Mouse (Mus musculus): Measurements from ENCODE around the gene Clpp.
A peak's percentile ranks its signal among the peaks of the same experiment; 100 is the strongest.

Gene Clpp

DNA sequence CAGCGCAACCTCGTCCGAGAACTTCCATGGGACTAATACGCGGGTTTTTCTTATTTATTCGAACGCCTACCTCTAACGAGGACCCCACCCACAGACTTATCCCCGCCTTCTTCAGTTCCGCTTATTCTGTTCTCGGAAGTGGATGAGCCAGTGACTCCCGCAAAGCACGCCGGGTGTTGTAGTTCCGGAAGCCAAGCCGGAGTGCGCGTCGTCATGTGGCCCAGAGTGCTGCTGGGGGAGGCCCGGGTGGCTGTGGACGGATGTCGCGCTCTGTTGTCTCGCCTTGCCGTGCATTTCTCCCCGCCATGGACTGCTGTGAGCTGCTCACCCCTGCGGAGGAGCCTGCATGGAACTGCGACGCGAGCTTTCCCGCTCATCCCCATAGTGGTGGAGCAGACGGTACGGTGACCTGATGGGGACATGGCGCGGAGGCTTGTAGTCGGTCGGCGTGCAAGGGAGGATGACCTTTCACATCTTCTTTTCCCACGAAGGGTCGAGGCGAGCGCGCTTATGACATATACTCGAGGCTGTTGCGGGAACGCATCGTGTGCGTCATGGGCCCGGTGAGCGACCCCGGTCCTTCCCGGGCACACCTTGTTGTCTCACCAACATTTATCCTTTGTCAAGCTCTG lies at the start of gene Clpp:
Gene Clpp (plus strand): TSS at position 191 of the 632 bp plus-strand sequence.
- peak; percentile 97 for DNase-seq (ENCODE audit: low read depth, low spot score)

DNA sequence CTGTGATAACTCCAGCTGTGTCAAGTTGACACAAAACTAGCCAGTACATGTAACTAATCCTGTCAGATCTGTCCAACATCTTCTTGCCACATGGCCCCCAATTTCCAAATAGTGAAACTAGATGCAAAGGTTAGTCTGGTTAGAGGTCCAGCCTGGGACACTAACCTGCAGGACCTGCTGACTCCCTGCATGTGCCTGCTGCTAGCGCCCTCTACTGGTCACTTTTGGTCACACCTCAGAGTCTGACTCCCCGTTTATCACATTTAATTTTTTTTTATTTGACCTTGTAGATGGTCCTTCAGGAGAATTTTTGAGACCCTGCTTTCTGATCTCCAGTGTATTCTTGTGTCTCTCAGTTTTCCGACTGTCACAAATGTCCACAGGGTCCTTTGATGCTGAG lies 39.2 kb upstream of the Clpp start:
- peak; percentile 69 for DNase-seq (ENCODE audit: low read depth, low spot score)

DNA sequence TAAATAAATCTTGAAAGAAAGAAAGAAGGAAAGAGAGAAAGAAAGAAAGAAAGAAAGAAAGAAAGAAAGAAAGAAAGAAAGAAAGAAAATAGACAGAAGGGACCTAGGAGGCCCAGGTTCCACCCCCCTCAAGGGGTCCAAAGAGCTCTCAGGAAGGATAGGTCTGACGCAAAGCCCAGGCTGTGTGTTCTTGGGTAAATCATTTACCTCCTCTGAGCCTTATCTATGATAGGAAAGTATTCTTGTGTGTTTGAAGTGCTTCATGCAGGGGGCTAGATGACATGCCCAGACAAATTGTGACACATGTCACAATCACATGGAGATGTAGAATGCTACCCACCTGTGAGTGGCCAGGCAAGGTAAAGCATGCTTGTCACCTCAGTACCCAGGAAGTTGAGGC lies 37.5 kb upstream of the Clpp start:
- no peak for DNase-seq (ENCODE audit: low read depth, low spot score)

DNA sequence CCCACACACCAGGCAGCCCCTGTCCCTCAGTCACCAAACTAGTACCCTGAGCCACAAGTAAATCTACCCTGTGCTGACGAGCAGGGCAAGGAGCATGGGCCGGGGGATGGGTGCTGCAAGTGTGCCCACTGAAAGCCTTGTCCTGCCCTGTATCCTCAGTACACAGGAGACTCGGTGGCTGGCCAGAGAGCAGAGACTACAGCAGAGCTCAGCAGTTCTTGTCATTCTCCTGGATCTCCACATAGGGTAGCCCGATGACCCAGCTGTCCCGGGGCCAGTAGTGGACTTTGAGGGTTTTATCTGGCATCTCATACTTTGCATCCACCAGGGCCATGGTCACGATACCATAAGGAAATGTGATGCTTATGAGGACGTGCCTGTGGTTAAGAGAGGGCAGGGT lies 35.2 kb upstream of the Clpp start:
- no peak for DNase-seq (ENCODE audit: low read depth, low spot score)

DNA sequence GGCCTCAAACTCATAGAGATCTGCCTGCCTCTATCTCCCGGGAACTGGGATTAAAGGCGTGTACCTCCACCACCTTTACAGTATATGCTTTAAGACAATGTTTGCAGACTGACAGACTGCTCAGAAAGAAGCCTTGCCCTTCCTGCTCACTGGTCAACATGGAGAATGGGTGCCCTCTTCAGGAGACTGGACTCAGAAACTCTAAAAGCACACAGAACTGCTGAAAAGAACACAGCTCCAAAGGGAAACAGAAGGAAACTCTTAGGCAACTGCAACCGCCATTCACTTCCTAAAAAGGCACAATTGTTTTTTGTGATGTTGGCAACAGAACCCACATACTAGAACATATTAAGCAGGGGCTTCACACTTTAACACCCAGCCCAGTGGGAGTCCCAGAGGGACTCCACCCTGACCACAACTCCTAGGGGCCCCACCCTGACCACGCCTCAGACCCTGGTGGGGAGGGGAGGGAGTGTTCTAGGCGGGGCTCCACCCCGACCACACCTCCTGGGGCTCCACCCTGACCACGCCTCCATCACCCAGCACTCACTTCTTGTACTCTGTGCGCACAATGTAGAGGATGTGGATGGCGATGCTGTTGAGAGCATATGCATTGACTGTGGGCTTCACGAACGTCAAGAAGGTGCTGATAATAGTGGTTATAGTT lies 32.2 kb upstream of the Clpp start:
- DNase-seq (ENCODE audit: low read depth, low spot score), result peak; percentile 47

DNA sequence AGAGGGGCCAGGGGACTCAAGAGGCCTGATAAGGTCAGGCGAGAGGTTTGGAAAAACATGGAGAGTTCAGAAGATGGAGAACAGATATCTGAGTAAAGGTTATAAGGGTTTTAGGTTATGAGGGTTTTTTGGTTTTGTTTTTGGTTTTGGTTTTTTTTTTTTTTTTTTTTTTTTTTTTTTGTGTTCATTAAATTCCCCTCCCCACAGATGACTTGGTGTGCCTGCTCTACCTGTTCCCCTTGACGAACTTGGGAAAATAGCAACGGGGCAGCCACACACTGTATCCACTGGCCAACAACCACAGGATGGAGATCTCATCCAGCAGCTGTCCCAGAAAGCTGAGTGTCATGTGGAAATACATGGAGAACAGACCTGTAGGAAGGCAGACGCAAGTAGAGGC lies 31.4 kb upstream of the Clpp start:
- DNase-seq (ENCODE audit: low read depth, low spot score), result no peak

GRCm38 (mm10) chr17:56961880-56962279 lies 28.2 kb upstream of the Clpp start:
- DNase-seq (ENCODE audit: low read depth, low spot score), result no peak

- no peak for DNase-seq (ENCODE audit: low read depth, low spot score)
Measured at GRCm38 (mm10) chr17:56962642-56963405, 27.3 kb upstream of the Clpp start.

GRCm38 (mm10) chr17:56963646-56964045 lies 26.5 kb upstream of the Clpp start:
- no peak for DNase-seq (ENCODE audit: low read depth, low spot score)

- no peak for DNase-seq (ENCODE audit: low read depth, low spot score)
Measured at GRCm38 (mm10) chr17:56969321-56969720, 20.8 kb upstream of the Clpp start.

- no peak for DNase-seq (ENCODE audit: low read depth, low spot score)
Measured at GRCm38 (mm10) chr17:56970081-56970480, 20.0 kb upstream of the Clpp start.

GRCm38 (mm10) chr17:56973956-56974707 lies 16.0 kb upstream of the Clpp start:
- DNase-seq (ENCODE audit: low read depth, low spot score), result no peak

- no peak for DNase-seq (ENCODE audit: low read depth, low spot score)
Measured at GRCm38 (mm10) chr17:56974708-56975240, 15.3 kb upstream of the Clpp start.

DNA sequence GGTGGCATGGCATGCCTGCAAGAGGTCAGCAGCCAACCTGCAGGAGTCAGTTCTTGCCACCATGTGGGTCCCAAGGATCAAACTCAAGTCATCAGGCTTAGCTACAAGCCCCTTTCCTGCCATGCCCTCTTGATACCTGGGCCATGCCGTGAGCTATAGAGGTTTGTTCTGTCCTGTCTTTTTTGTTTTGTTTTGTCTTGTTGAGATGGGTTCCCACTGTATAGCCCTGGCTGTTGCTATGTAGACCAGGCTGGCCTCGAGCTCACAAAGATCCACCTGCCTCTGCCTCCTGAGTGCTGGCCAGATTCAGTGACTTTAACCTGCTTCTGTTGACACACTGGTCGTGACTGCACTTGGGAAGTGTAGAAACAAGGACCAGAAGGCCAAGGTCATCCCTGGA lies 14.7 kb upstream of the Clpp start:
- no peak for DNase-seq (ENCODE audit: low read depth, low spot score)

DNA sequence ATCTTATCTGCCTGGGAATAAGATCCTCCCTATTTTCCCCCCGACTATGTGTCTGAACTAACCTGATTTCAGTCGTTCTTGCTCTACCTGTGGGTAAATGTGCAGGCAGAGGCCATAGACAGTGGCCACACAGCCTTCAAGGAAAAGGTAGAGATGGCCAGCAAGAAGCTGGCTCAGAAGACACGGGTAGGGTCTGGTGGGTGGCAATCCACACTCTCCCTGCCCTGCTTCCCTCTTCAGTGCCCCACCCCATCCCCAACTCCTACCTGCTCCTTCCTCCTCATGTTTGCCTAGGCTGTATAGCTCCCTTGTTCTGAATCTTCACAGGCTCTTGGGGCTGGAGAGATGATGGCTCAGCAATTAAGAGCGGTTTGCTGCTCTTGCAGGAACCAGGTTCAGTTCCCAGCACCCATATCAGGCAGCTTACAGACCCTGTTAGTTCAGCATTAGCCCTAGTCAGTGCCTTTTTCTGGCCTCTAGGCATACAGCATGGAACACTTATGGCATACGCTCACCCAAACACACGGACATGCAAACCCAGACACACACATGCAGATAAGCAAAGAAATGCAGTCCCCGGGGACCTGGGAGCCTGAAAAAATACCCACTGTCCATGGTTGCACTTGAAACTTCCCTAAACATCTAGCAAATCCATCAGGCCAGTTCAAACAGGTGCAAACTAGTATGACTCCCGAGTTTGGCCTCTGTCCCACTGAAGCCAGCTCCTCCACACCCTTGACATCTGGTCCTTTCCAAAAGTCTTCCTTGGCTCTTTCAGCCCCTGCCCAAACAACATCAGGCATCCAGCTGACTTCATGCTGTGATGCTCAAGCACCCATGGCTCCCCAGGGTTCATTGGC lies 13.3 kb upstream of the Clpp start:
- DNase-seq (ENCODE audit: low read depth, low spot score), result no peak

GRCm38 (mm10) chr17:56979524-56979923 lies 10.6 kb upstream of the Clpp start:
- DNase-seq (ENCODE audit: low read depth, low spot score), result no peak

- no peak for DNase-seq (ENCODE audit: low read depth, low spot score)
Measured at GRCm38 (mm10) chr17:56981049-56981448, 9.1 kb upstream of the Clpp start.

GRCm38 (mm10) chr17:56982013-56982412 lies 8.1 kb upstream of the Clpp start, which contains the start of gene Acer1:
Acer1 (minus strand) TSS chr17:56982126.
- DNase-seq (ENCODE audit: low read depth, low spot score), result no peak

- DNase-seq (ENCODE audit: low read depth, low spot score), result no peak
Measured at GRCm38 (mm10) chr17:56984886-56985285, 5.2 kb upstream of the Clpp start.

GRCm38 (mm10) chr17:56985656-56986055 lies 4.4 kb upstream of the Clpp start:
- DNase-seq (ENCODE audit: low read depth, low spot score), result no peak

Data from CD4-positive helper T cell, adult 2 months (primary cell).